Mouse (Mus musculus) left cerebral cortex, adult 6 months (tissue): Measurements from ENCODE around the gene Fam186a. TPM values are rescaled to one million over a fixed set of nuclear protein-coding genes. Genes with fewer than 3 reads are reported as not detected.

Experiments
- long read RNA-seq, 2 experiments: library from polyadenylated mRNA; unstranded; transcript quantifications; one replicate each; pipeline ENCODE4 v2.0.0; 2019 to 2020
- polyA plus RNA-seq: library from polyadenylated mRNA; unstranded; fragments of <200 nt; fragmentation: Nextera tagmentation; gene quantifications from 2 replicates; pipeline ENCODE4 v1.2.3, GENCODE M21; 2021

The Fam186a gene
- polyA plus RNA-seq: 0.05 TPM in 1 of 2 replicates, not detected in the other
- long read RNA-seq, experiment 1, partial matches to known transcripts: 0 of 1 reads
- long read RNA-seq, experiment 1, other reads (novel, unspliced or antisense): 1 of 1 reads
- long read RNA-seq, experiment 2: 0 reads

GRCm38 (mm10) chr15:99966961-99967360, at the start of gene Fam186a:
TSS of gene Fam186a (minus strand) at chr15:99967061.

GRCm38 (mm10) chr15:99969765-99970164, 2.9 kb upstream of the Fam186a start, which contains the start of gene Larp4:
TSS of gene Larp4 (plus strand) at chr15:99970065.

GRCm38 (mm10) chr15:99875334-99875869, 91.5 kb downstream of the Fam186a start, which contains the start of gene Lima1:
TSS of gene Lima1 (minus strand) at chr15:99875456.

Other genes starting within 250 kb of the Fam186a start
- gene Gpd1, start 249.5 kb downstream of the Fam186a start, polyA plus RNA-seq: 20.0 and 22.8 TPM in 2 replicates
- 459 and 490 TPM in 2 replicates for gene Cox14, start 241.4 kb downstream of the Fam186a start, polyA plus RNA-seq
- 38.5 and 47.9 TPM in 2 replicates for gene Cers5, start 194.2 kb downstream of the Fam186a start, polyA plus RNA-seq
- 2.4 and 2.7 TPM in 2 replicates for gene Lima1, start 91.6 kb downstream of the Fam186a start, polyA plus RNA-seq
- 6.2 and 9.0 TPM in 2 replicates for gene Larp4, start 3.0 kb upstream of the Fam186a start, polyA plus RNA-seq
- gene Dip2b, start 71.6 kb upstream of the Fam186a start, polyA plus RNA-seq: 11.5 and 11.6 TPM in 2 replicates